8 mouse cellular contexts compared by ENCODE assay signal in genomic region chr9:20662325-20662724, GRCm38 (mm10). TPM values are rescaled to one million over a fixed set of nuclear protein-coding genes. Genes with fewer than 3 reads are reported as not detected.
A peak's percentile ranks its signal among the peaks of the same experiment; 100 is the strongest.
DNase-seq lines count a peak whose midpoint lies in the region; ATAC-seq and TF ChIP-seq lines count a peak whose summit lies in the region.

No protein-coding gene starts in this region.

- no peak overlapping the region for H3K4me2 ChIP-seq in CH12.LX (ENCODE audit: insufficient read depth, low read depth, poor library complexity, severe bottlenecking)
- no peak overlapping the region for H3K4me2 ChIP-seq in kidney, postnatal 0 days (ENCODE audit: low read length)
- no peak overlapping the region for H3K4me2 ChIP-seq in lung, embryonic 14.5 days

- peak; percentile 46; the same call in 1 of the 2 replicates for ATAC-seq in kidney, postnatal 0 days (replicated peaks; ENCODE audit: low FRiP score, low read depth)
- ATAC-seq in lung, embryonic 14.5 days (ENCODE audit: insufficient read depth), result no peak

- no peak overlapping the region for H3K27ac ChIP-seq in CH12.LX (ENCODE audit: insufficient read depth, low read depth)
- no peak overlapping the region for H3K27ac ChIP-seq in kidney, postnatal 0 days
- no peak overlapping the region for H3K27ac ChIP-seq in lung, embryonic 14.5 days (ENCODE audit: low read depth)
- no peak overlapping the region for H3K27ac ChIP-seq in olfactory bulb, adult 2 months (ENCODE audit: insufficient read depth, low read depth, low read length)

- no peak for TF ChIP-seq POLR2A in CH12.LX (IDR thresholded peaks at IDR 0.05; ENCODE audit: low read depth, low read length)
- no peak for TF ChIP-seq POLR2A in olfactory bulb, adult 2 months (IDR thresholded peaks at IDR 0.05; ENCODE audit: insufficient read depth, low read depth, low read length)

- dilution Hi-C loops in CH12.LX (cut with MboI; ENCODE audit: extremely low pct_ligation_motif_present, extremely low pct_unique_long_range_greater_than_20kb, low sequenced_read_pairs), result no loop called here

- no peaks in the 10 kb centered on the region for H3K4me1 ChIP-seq in CH12.LX (ENCODE audit: control insufficient read depth in 1 of 2, insufficient read depth in 2 of 2)
- H3K4me1 ChIP-seq in kidney, postnatal 0 days (replicated peaks; ENCODE audit: insufficient read depth, low read length), result 0 out of 2 replicates have a peak, but pooled peaks cover 4% of the 10 kb centered on the region
- no peaks in the 10 kb centered on the region for H3K4me1 ChIP-seq in lung, embryonic 14.5 days (ENCODE audit: insufficient read depth)
- H3K4me1 ChIP-seq in olfactory bulb, adult 2 months (ENCODE audit: control insufficient read depth, insufficient read depth, low read length), result peaks cover 19% of the 10 kb centered on the region

- H3K27me3 ChIP-seq in CH12.LX (replicated peaks), result no peaks in the 10 kb centered on the region
- no peaks in the 10 kb centered on the region for H3K27me3 ChIP-seq in kidney, postnatal 0 days (ENCODE audit: insufficient read depth, low read length)
- H3K27me3 ChIP-seq in lung, embryonic 14.5 days (ENCODE audit: insufficient read depth, low read length), result no peaks in the 10 kb centered on the region

- TF ChIP-seq CTCF in CH12.LX (conservative IDR thresholded peaks at IDR 0.05 in 1 of 2, IDR thresholded peaks at IDR 0.05 in 1 of 2; ENCODE audit: low read depth in 2 of 2, low read length in 2 of 2), result peak; percentile 52 to 70
- peak; percentile 94 for TF ChIP-seq CTCF in kidney, postnatal 0 days (IDR thresholded peaks at IDR 0.05; ENCODE audit: low read depth)
- TF ChIP-seq CTCF in lung, embryonic 14.5 days (IDR thresholded peaks at IDR 0.05; ENCODE audit: low read depth), result peak; percentile 86
- TF ChIP-seq CTCF in olfactory bulb, adult 2 months (IDR thresholded peaks at IDR 0.05; ENCODE audit: insufficient read depth, low read depth, low read length), result peak; percentile 76

- DNase-seq in 3T3-L1 (ENCODE audit: low read depth, low spot score) (peak; percentile 67), CH12.LX (ENCODE audit: extremely low read depth) (peak; percentile 46)
- DNase-seq in cerebellum, postnatal 10 days, result peak; percentile 91 to 93
- peak; percentile 79 to 81 for DNase-seq in frontal cortex, postnatal 25 days (ENCODE audit: low spot score in 2 of 2)
- peak; percentile 75 for DNase-seq in kidney, postnatal 0 days (ENCODE audit: low spot score)
- peak; percentile 83 for DNase-seq in lung, embryonic 14.5 days
- peak; percentile 69 for DNase-seq in thymus, postnatal 36 days

- H3K9me3 ChIP-seq in CH12.LX (replicated peaks; ENCODE audit: low read length), result no peaks in the 10 kb centered on the region
- H3K9me3 ChIP-seq in kidney, postnatal 0 days (replicated peaks; ENCODE audit: low read length), result no peaks in the 10 kb centered on the region
- no peaks in the 10 kb centered on the region for H3K9me3 ChIP-seq in lung, embryonic 14.5 days (ENCODE audit: low read depth, low read length)

- no peak overlapping the region for H3K9ac ChIP-seq in CH12.LX (ENCODE audit: insufficient read depth, low read depth)
- no peak overlapping the region for H3K9ac ChIP-seq in kidney, postnatal 0 days (ENCODE audit: low read depth, low read length)
- no peak overlapping the region for H3K9ac ChIP-seq in lung, embryonic 14.5 days

- H3K79me2 ChIP-seq in CH12.LX (replicated peaks; ENCODE audit: control insufficient read depth, extremely low read depth, insufficient read depth, poor library complexity, severe bottlenecking), result peaks cover 15% of the 10 kb centered on the region; the same call in 1 of the 2 replicates

- no peak overlapping the region for H3K4me3 ChIP-seq in CH12.LX (replicated peaks in 1 of 3; ENCODE audit: low read depth in 2 of 3, low read length in 2 of 3, poor library complexity in 1 of 3)
- H3K4me3 ChIP-seq in kidney, postnatal 0 days (replicated peaks; ENCODE audit: low read depth, low read length), result no peak overlapping the region
- no peak overlapping the region for H3K4me3 ChIP-seq in lung, embryonic 14.5 days (ENCODE audit: low read depth, low read length)
- no peak overlapping the region for H3K4me3 ChIP-seq in olfactory bulb, adult 2 months (ENCODE audit: insufficient read depth, low read depth, low read length)

- peak; percentile 47 for TF ChIP-seq RAD21 in CH12.LX (IDR thresholded peaks at IDR 0.05; ENCODE audit: low read depth, low read length)

- WGBS in kidney, postnatal 0 days, result 50% methylated on average over 3 of the region's 3 CpGs
- WGBS in lung, embryonic 14.5 days, result 44% methylated on average over 3 of the region's 3 CpGs
- 35% methylated on average over 3 of the region's 3 CpGs for WGBS in olfactory bulb, adult 2 months

- in situ Hi-C loops in CH12.LX (cut with MboI; ENCODE audit: low pct_ligation_motif_present, low pct_unique_long_range_greater_than_20kb, low sequenced_read_pairs), result no loop called here

- TF ChIP-seq EP300 in CH12.LX (IDR thresholded peaks at IDR 0.05; ENCODE audit: low read length), result no peak

- H3K36me3 ChIP-seq in CH12.LX (replicated peaks in 1 of 2; ENCODE audit: control insufficient read depth in 1 of 2, insufficient read depth in 1 of 2, low read length in 1 of 2), result peaks cover 64 to 90% of the 10 kb centered on the region in 2 experiments
- H3K36me3 ChIP-seq in kidney, postnatal 0 days (ENCODE audit: insufficient read depth, low read length), result peaks cover 27% of the 10 kb centered on the region
- H3K36me3 ChIP-seq in lung, embryonic 14.5 days (ENCODE audit: insufficient read depth), result peaks cover 71% of the 10 kb centered on the region

TF ChIP-seq in CH12.LX, 34 proteins besides CTCF, POLR2A, EP300 and RAD21:
- peak; percentile 59 for TF ChIP-seq SMC3 (IDR thresholded peaks at IDR 0.05; ENCODE audit: low read depth, low read length)
- no peak for TF ChIP-seq GABPA (IDR thresholded peaks at IDR 0.05; ENCODE audit: insufficient replicate concordance, low read depth, low read length)
TF ChIP-seq in CH12.LX: peak in this region for 1.

RNA-seq across cellular contexts. Expression of gene Pin1, which starts 10.4 kb away (rescaled TPM):
- total RNA-seq in CH12.LX (2012; rRNA removed) (43.0 and 55.8 TPM in 2 replicates), CH12.LX (2014; rRNA removed) (48.6 and 51.4 TPM in 2 replicates)
- 37.0 and 38.3 TPM in 2 replicates for polyA plus RNA-seq in CH12.LX (2012; ENCODE audit: insufficient read length, low read depth)
- 41.5 and 44.1 TPM in 2 replicates for polyA plus RNA-seq in kidney, postnatal 0 days (2015; fragmentation: Nextera tagmentation; extraction: Ambion mirVana)
- polyA plus RNA-seq in lung, embryonic 14.5 days (2014; fragmentation: Nextera tagmentation; extraction: Ambion mirVana), result 53.6 and 58.6 TPM in 2 replicates
- not detected in 2 replicates for polyA plus RNA-seq in olfactory bulb, adult 2 months (2012; ENCODE audit: insufficient read depth, insufficient read length, low replicate concordance, missing spikeins)

RNA-seq across cellular contexts. Expression of gene Fbxl12, which starts 17.8 kb away (rescaled TPM):
- total RNA-seq in CH12.LX (2012; rRNA removed) (4.2 and 5.0 TPM in 2 replicates), CH12.LX (2014; rRNA removed) (3.7 and 4.0 TPM in 2 replicates)
- polyA plus RNA-seq in CH12.LX (2012; ENCODE audit: insufficient read length, low read depth), result 10.5 and 13.7 TPM in 2 replicates
- polyA plus RNA-seq in kidney, postnatal 0 days (2015; fragmentation: Nextera tagmentation; extraction: Ambion mirVana), result 16.0 and 17.9 TPM in 2 replicates
- polyA plus RNA-seq in lung, embryonic 14.5 days (2014; fragmentation: Nextera tagmentation; extraction: Ambion mirVana), result 13.1 and 15.0 TPM in 2 replicates
- polyA plus RNA-seq in olfactory bulb, adult 2 months (2012; ENCODE audit: insufficient read depth, insufficient read length, low replicate concordance, missing spikeins), result not detected in 2 replicates

RNA-seq across cellular contexts. Expression of gene Ubl5, which starts 19.6 kb away (rescaled TPM):
- total RNA-seq in CH12.LX (2012; rRNA removed) (264 and 291 TPM in 2 replicates), CH12.LX (2014; rRNA removed) (134 and 155 TPM in 2 replicates)
- 264 and 328 TPM in 2 replicates for polyA plus RNA-seq in CH12.LX (2012; ENCODE audit: insufficient read length, low read depth)
- 446 and 511 TPM in 2 replicates for polyA plus RNA-seq in kidney, postnatal 0 days (2015; fragmentation: Nextera tagmentation; extraction: Ambion mirVana)
- 370 and 372 TPM in 2 replicates for polyA plus RNA-seq in lung, embryonic 14.5 days (2014; fragmentation: Nextera tagmentation; extraction: Ambion mirVana)
- 162 TPM in 1 of 2 replicates, not detected in the other for polyA plus RNA-seq in olfactory bulb, adult 2 months (2012; ENCODE audit: insufficient read depth, insufficient read length, low replicate concordance, missing spikeins)

Comparison
In these comparisons a context has a peak if more than half of its experiments do, and no peak if none do; other contexts are left out.
1. RNA of gene Pin1, which starts 10.4 kb away (polyA plus RNA-seq): 53.6 to 58.6 TPM in lung, embryonic 14.5 days, 41.5 to 44.1 TPM in kidney, postnatal 0 days and 37.0 to 38.3 TPM in CH12.LX; not detected in olfactory bulb, adult 2 months; every median in the first group is over 10 times any median in the second.
2. Peak in every context shown above with its lines, with median percentiles within 50 percentile points of each other: DNase-seq and CTCF ChIP-seq.